Mouse (Mus musculus) embryo, embryonic 11 days (tissue): ENCODE results near the gene Mpp4.

Source experiments
- DNase-seq: peaks from one replicate; pipeline ENCODE4 v3.0.0-alpha.2; 2015

The Mpp4 gene

GRCm38 (mm10) chr1:59163030-59163461 lies at the start of gene Mpp4:
Mpp4 (minus strand) TSS chr1:59163389.
- DNase-seq, result no peak

GRCm38 (mm10) chr1:59212951-59213350 lies 49.8 kb upstream of the Mpp4 start:
- DNase-seq, result no peak

- no peak for DNase-seq
Measured at GRCm38 (mm10) chr1:59212076-59212779, 49.0 kb upstream of the Mpp4 start.

GRCm38 (mm10) chr1:59211651-59212050 lies 48.5 kb upstream of the Mpp4 start:
- no peak for DNase-seq

GRCm38 (mm10) chr1:59208331-59208730 lies 45.1 kb upstream of the Mpp4 start:
- DNase-seq, result no peak

- DNase-seq, result no peak
Measured at GRCm38 (mm10) chr1:59204489-59204888, 41.3 kb upstream of the Mpp4 start.

- DNase-seq, result no peak
Measured at GRCm38 (mm10) chr1:59202367-59202766, 39.2 kb upstream of the Mpp4 start.

- no peak for DNase-seq
Measured at GRCm38 (mm10) chr1:59201561-59201960, 38.4 kb upstream of the Mpp4 start.

- DNase-seq, result no peak
Measured at GRCm38 (mm10) chr1:59200960-59201359, 37.8 kb upstream of the Mpp4 start.

GRCm38 (mm10) chr1:59194979-59195378 lies 31.8 kb upstream of the Mpp4 start:
- no peak for DNase-seq

GRCm38 (mm10) chr1:59187786-59188185 lies 24.6 kb upstream of the Mpp4 start:
- no peak for DNase-seq

- DNase-seq, result no peak
Measured at GRCm38 (mm10) chr1:59186317-59186716, 23.1 kb upstream of the Mpp4 start.

- no peak for DNase-seq
Measured at GRCm38 (mm10) chr1:59185410-59185809, 22.2 kb upstream of the Mpp4 start.

GRCm38 (mm10) chr1:59183045-59183444 lies 19.9 kb upstream of the Mpp4 start:
- DNase-seq, result no peak

GRCm38 (mm10) chr1:59182373-59182772 lies 19.2 kb upstream of the Mpp4 start:
- DNase-seq, result no peak

- no peak for DNase-seq
Measured at GRCm38 (mm10) chr1:59180003-59180402, 16.8 kb upstream of the Mpp4 start.

- DNase-seq, result no peak
Measured at GRCm38 (mm10) chr1:59178401-59178800, 15.2 kb upstream of the Mpp4 start.

- no peak for DNase-seq
Measured at GRCm38 (mm10) chr1:59174514-59175373, 11.6 kb upstream of the Mpp4 start.

GRCm38 (mm10) chr1:59173023-59173422 lies 9.8 kb upstream of the Mpp4 start:
- DNase-seq, result no peak

GRCm38 (mm10) chr1:59171875-59172274 lies 8.7 kb upstream of the Mpp4 start:
- no peak for DNase-seq

- DNase-seq, result no peak
Measured at GRCm38 (mm10) chr1:59170290-59170689, 7.1 kb upstream of the Mpp4 start.

GRCm38 (mm10) chr1:59169586-59169985 lies 6.4 kb upstream of the Mpp4 start:
- no peak for DNase-seq

- DNase-seq, result no peak
Measured at GRCm38 (mm10) chr1:59168556-59168955, 5.4 kb upstream of the Mpp4 start.
